Mouse (Mus musculus) embryonic facial prominence, embryonic 15.5 days (tissue): ENCODE data around the gene Zfp36l1. TPM values are rescaled to one million over a fixed set of nuclear protein-coding genes. Genes with fewer than 3 reads are reported as not detected.
A peak's percentile ranks its signal among the peaks of the same experiment; 100 is the strongest.

Experiments used
- ATAC-seq: fragments of 200-750 bp; cut with Nextera tagmentation; 2 replicates; pipeline ENCODE4 v1.8.0; 2017; ENCODE audit warnings: low read depth, moderate TSS enrichment; ENCODE audit not compliant: insufficient number of reproducible peaks, low FRiP score, low TSS enrichment
- H3K27ac ChIP-seq: fragments of 300-500 bp; sonication (generic); replicated peaks from 2 replicates; pipeline ENCODE4 v1.5.1; 2015; ENCODE audit warnings: mild to moderate bottlenecking, inconsistent platforms
- H3K27me3 ChIP-seq: fragments of 300-500 bp; sonication (generic); 2 replicates; pipeline ENCODE4 v1.6.1; 2015; ENCODE audit warnings: inconsistent platforms
- H3K36me3 ChIP-seq: fragments of 300-500 bp; sonication (generic); 2 replicates; pipeline ENCODE4 v1.6.1; 2015; ENCODE audit warnings: mild to moderate bottlenecking, inconsistent platforms
- H3K4me1 ChIP-seq: fragments of 300-500 bp; sonication (generic); 2 replicates; pipeline ENCODE4 v1.6.1; 2015; ENCODE audit warnings: inconsistent platforms
- H3K4me2 ChIP-seq: fragments of 300-500 bp; sonication (generic); replicated peaks from 2 replicates; pipeline ENCODE4 v1.6.1; 2015; ENCODE audit warnings: mild to moderate bottlenecking, inconsistent platforms
- H3K4me3 ChIP-seq: fragments of 300-500 bp; sonication (generic); replicated peaks from 2 replicates; pipeline ENCODE4 v1.5.1; 2015; ENCODE audit warnings: mild to moderate bottlenecking, inconsistent platforms
- H3K9ac ChIP-seq: fragments of 300-500 bp; sonication (generic); 2 replicates; pipeline ENCODE4 v1.6.1; 2015; ENCODE audit warnings: inconsistent platforms
- H3K9me3 ChIP-seq: fragments of 300-500 bp; sonication (generic); replicated peaks from 2 replicates; pipeline ENCODE4 v1.6.1; 2016; ENCODE audit warnings: inconsistent platforms
- WGBS: fragments of 180-500 bp; shearing (Covaris S2); methylation state at CpG from one replicate; pipeline ENCODE4 v1.1.7; 2015; 5-methylcytosine and 5-hydroxymethylcytosine counted together
- polyA plus RNA-seq: library from polyadenylated mRNA; unstranded; fragments of >200 nt; fragmentation: Nextera tagmentation; extraction: Ambion mirVana; gene quantifications from 2 replicates; pipeline ENCODE4 v1.2.1, GENCODE M21; 2015

The Zfp36l1 gene
- polyA plus RNA-seq, 1 experiment from 2014 or later = 178 TPM

DNA sequence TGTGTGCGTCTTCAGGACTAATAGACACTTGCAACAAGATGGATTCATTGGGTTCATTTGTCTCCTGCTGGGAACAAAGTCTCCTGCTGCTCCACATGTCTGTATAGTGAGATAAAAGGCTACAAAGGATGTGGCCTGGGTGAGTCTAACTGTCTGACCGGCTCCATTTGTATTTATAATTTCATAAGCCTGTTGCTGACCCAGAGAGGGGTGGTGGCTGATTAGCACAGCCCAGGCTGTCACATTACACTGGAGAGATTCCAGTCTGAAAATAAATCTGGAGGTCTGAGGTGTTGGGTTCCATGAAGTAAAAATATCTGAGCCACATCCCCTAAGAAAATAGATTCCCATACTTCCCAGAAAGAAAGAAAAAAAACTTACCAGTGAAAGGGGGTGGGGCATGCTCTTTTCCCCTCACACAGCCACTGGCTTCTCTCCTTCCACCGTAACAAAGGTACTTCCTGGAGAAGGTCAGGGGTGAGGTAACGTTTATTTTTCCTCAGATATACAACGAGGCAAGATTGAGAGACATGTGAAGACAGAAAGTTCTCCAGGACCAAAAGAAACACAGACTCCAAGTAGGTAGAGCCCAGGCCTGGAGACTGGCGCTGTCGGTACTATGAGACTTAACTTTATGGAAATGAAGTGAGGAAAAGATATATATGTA, 28.2 kb downstream of the Zfp36l1 start:
- Histone ChIP-seq H3K9ac (no peak overlapping the region), H3K4me1 (peaks cover 22% of the 10 kb centered on the region), H3K27ac (peak overlapping the region; percentile 44), H3K4me2 (no peak overlapping the region), H3K9me3 (no peaks in the 10 kb centered on the region), H3K36me3 (no peaks in the 10 kb centered on the region), H3K4me3 (no peak overlapping the region), H3K27me3 (no peaks in the 10 kb centered on the region)
- WGBS = 46% methylated on average over 7 of the region's 7 CpGs
- ATAC-seq = no peak; the same call in 1 of the 2 replicates

DNA sequence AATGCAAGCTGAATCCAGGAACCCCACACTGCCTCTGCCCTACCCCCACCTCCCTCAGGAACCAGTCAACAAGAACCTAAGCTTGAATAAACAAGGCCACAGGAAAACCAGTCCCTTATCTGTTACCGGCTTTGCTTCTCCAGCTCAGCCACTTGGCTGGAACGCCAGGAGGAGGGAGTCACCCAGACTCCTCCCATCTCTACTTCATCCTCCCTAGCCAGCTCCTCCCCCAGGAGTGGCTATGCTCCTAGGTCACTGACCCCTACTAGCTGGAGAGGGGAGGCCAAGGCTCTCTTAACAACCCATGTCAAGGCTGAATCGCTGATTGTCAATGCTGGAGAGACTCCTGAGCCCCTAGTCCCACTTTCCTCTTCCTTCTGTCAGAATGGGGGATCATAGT, 28.9 kb downstream of the Zfp36l1 start:
- WGBS = 16% methylated on average over 3 of the region's 3 CpGs
- Histone ChIP-seq H3K4me2 (no peak overlapping the region), H3K9me3 (no peaks in the 10 kb centered on the region), H3K9ac (no peak overlapping the region), H3K27ac (peak overlapping the region; percentile 58), H3K36me3 (no peaks in the 10 kb centered on the region), H3K4me1 (peaks cover 22% of the 10 kb centered on the region), H3K27me3 (no peaks in the 10 kb centered on the region), H3K4me3 (no peak overlapping the region)
- ATAC-seq = peak; percentile 48; the same call in 1 of the 2 replicates

DNA sequence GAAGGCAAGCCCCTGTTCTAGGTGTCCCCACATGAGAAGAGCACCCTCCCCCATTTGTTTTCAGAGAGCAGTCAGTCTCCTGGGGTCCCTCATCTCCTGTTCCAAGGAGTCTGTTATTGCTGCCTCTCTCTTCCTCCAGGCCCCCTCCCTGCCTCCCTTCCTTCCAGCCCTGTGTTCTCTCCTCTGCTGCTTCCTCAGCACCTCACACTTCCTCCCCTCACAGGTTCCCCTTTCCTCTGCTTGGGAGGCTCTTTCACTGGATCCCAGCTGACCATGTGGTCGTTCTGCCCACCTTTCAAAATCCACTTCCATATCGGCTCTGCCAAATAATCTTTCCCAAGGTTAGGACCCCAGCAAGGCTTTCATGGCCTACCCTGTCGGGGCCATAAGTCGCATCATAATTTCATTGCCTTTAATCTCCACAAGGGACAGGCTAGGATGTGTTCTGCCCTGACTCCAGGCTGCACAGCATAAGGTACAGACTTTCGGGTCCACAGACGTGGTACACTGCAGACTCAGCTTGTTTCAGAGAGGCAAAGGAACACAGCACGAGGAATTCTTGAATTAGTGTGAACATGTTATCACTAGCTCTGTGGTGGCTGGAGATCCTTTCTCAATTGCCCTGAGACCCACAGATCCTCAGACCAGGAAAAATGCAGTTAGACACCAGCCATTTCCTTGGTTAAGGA, 29.5 kb downstream of the Zfp36l1 start:
- no peak overlapping the region for H3K4me2 ChIP-seq
- no peaks in the 10 kb centered on the region for H3K27me3 ChIP-seq
- H3K4me3 ChIP-seq = no peak overlapping the region
- H3K9ac ChIP-seq = no peak overlapping the region
- H3K4me1 ChIP-seq = peaks cover 22% of the 10 kb centered on the region
- peak overlapping the region; percentile 58; the same call in 1 of the 2 replicates for H3K27ac ChIP-seq
- 58% methylated on average over 7 of the region's 7 CpGs for WGBS
- ATAC-seq = no peak; the same call in 1 of the 2 replicates
- H3K36me3 ChIP-seq = no peaks in the 10 kb centered on the region
- no peaks in the 10 kb centered on the region for H3K9me3 ChIP-seq

DNA sequence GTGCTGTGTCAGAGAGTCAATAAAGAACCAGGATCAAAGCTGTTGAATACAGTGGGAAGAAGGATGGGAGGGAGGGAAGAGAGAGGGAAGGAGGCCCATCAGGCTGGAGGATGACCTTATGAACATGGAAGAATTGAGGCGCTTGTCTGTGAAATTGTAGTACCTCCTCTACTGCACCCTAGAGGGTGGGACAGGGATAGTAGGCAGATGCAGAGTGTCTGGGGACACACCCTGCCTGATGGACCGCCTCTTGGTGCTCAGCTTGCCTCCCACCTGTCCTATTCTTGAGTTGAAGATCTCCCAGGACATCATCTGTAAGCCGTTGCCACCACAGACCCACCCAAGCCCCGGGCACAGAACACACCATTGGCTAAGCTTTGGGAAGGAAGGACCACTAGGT, 30.1 kb downstream of the Zfp36l1 start:
- Histone ChIP-seq H3K4me1 (peaks cover 22% of the 10 kb centered on the region), H3K9me3 (no peaks in the 10 kb centered on the region), H3K9ac (no peak overlapping the region), H3K4me2 (no peak overlapping the region), H3K4me3 (no peak overlapping the region), H3K27me3 (no peaks in the 10 kb centered on the region), H3K27ac (0 out of 2 replicates have a peak overlapping the region, but pooled peaks have one; percentile 58), H3K36me3 (no peaks in the 10 kb centered on the region)
- no peak for ATAC-seq
- 85% methylated on average over 4 of the region's 4 CpGs for WGBS

DNA sequence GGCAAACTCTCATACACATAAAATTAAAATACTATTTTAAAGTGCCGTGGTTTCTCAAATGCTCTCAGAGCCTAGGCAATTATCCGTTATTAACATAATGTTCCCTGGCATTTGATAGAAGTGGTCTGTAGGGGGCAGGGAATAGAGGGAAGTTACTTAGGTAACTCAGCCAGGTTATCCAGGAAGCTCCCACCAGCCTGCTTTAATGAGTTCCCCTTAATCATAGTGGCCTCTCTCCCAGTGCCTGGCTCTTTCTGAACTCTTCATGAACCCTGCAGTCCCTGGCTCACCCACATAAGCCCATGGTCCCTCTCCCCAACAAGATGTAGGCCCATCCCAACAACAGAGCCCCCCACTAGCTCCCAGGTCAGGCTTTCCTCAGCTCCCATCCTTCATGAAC, 31.4 kb downstream of the Zfp36l1 start:
- Histone ChIP-seq H3K9me3 (no peaks in the 10 kb centered on the region), H3K4me3 (no peak overlapping the region), H3K36me3 (no peaks in the 10 kb centered on the region), H3K4me1 (peaks cover 22% of the 10 kb centered on the region), H3K9ac (no peak overlapping the region), H3K27ac (no peak overlapping the region), H3K4me2 (no peak overlapping the region), H3K27me3 (no peaks in the 10 kb centered on the region)
- ATAC-seq = no peak
- WGBS = 54% methylated on average over 2 of the region's 2 CpGs

DNA sequence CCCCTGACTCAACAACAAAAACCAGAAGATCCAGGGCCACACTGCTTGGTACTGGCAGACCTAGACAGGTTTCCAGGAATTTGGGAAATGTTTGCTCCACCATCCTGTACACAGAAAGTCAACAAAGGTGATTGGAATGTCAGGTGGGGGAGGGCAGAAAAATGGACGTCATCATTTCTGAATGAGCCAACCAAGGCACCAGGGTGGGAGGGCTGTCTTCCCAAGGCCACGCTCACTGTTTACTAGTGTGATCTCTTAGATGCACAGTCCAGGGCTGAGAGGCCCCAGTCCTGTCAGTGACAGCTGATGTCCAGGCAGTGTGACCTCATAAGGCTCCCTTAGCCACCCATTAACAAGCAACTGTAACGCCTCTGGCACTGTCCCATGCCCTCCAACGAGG, 32.9 kb downstream of the Zfp36l1 start:
- Histone ChIP-seq H3K4me3 (no peak overlapping the region), H3K27ac (no peak overlapping the region), H3K4me2 (no peak overlapping the region), H3K4me1 (peaks cover 22% of the 10 kb centered on the region), H3K9me3 (no peaks in the 10 kb centered on the region), H3K36me3 (no peaks in the 10 kb centered on the region), H3K9ac (no peak overlapping the region), H3K27me3 (no peaks in the 10 kb centered on the region)
- WGBS = 74% methylated on average over 4 of the region's 4 CpGs
- no peak for ATAC-seq

DNA sequence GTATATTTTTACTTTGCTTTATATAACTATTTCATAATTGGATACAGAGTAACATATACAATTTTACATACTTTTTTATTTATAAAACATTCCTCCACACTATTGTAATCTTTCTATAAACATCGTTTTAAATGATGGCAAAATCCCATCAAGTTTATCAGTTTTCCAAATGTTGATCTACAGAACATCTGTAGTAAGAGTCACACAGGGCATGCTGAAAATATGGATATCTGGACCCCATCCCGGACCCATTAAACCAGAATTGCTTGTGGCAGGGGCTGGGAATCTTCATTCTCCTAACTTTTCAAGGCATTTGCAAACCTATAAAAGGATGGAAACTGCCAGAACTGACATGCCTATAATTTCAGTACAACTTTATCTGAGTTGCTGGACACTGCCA, 38.5 kb downstream of the Zfp36l1 start:
- H3K27me3 ChIP-seq = no peaks in the 10 kb centered on the region
- H3K9ac ChIP-seq = no peak overlapping the region
- no peaks in the 10 kb centered on the region for H3K9me3 ChIP-seq
- no peaks in the 10 kb centered on the region for H3K36me3 ChIP-seq
- no peak overlapping the region for H3K4me2 ChIP-seq
- H3K4me1 ChIP-seq = 0 out of 2 replicates have a peak, but pooled peaks cover 3% of the 10 kb centered on the region
- WGBS = 42% methylated on average over 2 of the region's 2 CpGs
- H3K4me3 ChIP-seq = no peak overlapping the region
- H3K27ac ChIP-seq = no peak overlapping the region
- ATAC-seq = no peak

DNA sequence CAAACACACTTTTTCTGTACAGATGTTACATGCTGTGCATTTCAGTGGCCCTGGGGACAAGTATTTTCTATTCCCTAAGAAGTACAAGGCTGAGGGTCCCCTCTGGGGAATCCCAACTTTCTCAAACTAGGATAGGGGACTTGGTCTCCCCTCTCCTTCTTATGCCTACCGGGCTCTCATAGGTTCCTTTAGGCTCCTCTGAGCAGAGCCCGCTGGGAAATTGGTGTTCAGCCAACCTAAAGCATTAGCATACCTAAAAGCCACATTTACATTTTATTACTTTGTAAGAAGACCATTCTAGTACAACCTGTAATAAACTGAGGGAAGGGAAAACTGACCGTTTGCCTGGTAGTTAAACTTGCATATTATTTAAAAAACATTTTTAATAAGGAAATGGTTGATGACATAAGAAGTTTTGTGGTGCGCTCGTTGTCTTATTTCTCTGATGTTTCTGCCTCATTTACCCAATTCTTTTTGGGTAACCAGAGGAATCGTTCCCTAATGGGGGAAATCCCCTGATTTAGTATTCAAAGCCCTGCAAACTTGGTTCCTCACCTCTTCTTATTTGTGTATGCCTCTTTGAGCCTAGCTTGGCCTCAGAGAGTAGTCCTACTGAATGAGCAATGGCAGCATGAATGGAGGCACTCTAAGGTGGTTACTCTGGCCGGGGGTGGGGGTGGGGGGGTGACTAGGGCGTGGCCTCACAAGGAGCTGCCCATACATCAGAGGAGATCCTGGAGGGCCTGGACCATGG, 42.1 kb downstream of the Zfp36l1 start:
- no peak for ATAC-seq
- no peak overlapping the region for H3K9ac ChIP-seq
- H3K27me3 ChIP-seq = no peaks in the 10 kb centered on the region
- H3K27ac ChIP-seq = no peak overlapping the region
- H3K9me3 ChIP-seq = no peaks in the 10 kb centered on the region
- H3K4me2 ChIP-seq = no peak overlapping the region
- 65% methylated on average over 8 of the region's 8 CpGs for WGBS
- no peaks in the 10 kb centered on the region for H3K36me3 ChIP-seq
- 0 out of 2 replicates have a peak, but pooled peaks cover 3% of the 10 kb centered on the region for H3K4me1 ChIP-seq
- no peak overlapping the region for H3K4me3 ChIP-seq

DNA sequence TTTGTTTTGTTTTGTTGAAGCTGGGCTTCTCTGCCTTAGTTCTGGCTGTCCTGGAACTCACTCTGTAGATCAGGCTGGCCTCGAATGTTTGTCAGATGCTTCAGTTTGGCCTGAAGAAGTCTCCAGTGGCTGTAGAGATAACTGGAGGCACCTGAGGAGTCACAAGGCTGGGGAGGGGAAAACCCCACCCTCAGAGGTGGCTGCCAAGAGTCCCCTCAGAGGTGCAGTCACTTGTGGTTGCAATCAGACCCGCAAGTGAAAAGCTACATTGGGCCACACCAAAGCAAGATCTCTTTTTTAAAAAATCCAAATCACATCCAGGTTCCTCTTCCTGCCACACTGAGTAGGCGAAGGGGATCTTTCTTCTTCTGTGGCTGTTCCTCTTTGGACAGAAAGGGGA, 43.8 kb downstream of the Zfp36l1 start:
- Histone ChIP-seq H3K4me1 (peaks cover 9% of the 10 kb centered on the region), H3K4me2 (no peak overlapping the region), H3K27me3 (no peaks in the 10 kb centered on the region), H3K27ac (no peak overlapping the region), H3K36me3 (no peaks in the 10 kb centered on the region), H3K9me3 (no peaks in the 10 kb centered on the region), H3K4me3 (no peak overlapping the region), H3K9ac (no peak overlapping the region)
- WGBS = 61% methylated on average over 3 of the region's 3 CpGs
- no peak for ATAC-seq

DNA sequence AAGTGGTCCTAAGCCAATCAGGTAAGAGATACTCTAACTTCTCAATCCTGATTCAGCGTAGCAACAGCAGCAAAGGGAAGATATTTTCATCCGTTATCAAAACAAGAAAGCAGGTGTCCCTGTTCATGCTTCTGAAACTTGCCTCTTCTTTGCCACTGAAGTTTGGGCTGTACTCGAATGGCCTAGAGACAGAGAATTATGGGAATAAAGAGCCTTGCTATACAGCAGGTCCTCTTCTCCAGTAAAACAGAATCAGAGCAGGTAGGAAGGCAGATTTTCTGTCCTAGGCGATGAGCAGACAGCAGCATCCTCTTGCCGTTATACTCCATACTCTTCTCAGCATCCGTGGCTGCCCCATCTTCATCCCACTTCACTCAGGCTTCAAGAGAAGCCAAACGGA, 44.8 kb downstream of the Zfp36l1 start:
- no peak for ATAC-seq
- no peaks in the 10 kb centered on the region for H3K9me3 ChIP-seq
- H3K27me3 ChIP-seq = no peaks in the 10 kb centered on the region
- H3K27ac ChIP-seq = no peak overlapping the region
- 78% methylated on average over 7 of the region's 7 CpGs for WGBS
- H3K9ac ChIP-seq = no peak overlapping the region
- peaks cover 18% of the 10 kb centered on the region for H3K4me1 ChIP-seq
- no peak overlapping the region for H3K4me2 ChIP-seq
- H3K4me3 ChIP-seq = no peak overlapping the region
- no peaks in the 10 kb centered on the region for H3K36me3 ChIP-seq

DNA sequence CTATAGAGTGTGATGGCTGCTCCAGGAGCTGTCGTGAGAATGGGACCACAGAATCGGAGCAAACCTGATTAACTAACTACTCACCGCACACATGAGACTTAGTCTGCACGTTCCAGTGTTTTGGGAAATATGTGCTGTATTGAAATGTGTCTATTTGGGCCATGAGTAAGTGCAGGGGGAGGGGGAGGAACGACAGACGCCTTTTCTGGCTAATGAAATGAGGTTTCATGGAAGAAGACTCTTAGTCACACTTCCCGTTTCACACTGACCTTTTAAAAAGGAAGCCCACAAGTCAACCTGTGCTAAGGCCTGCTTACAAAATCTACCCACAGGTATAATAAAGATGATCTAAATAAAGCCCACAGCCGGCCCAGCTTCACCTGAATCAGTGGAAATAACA, 47.8 kb downstream of the Zfp36l1 start:
- Histone ChIP-seq H3K9me3 (no peaks in the 10 kb centered on the region), H3K4me3 (no peak overlapping the region), H3K36me3 (no peaks in the 10 kb centered on the region), H3K9ac (no peak overlapping the region), H3K27me3 (no peaks in the 10 kb centered on the region), H3K4me2 (no peak overlapping the region), H3K27ac (no peak overlapping the region), H3K4me1 (peaks cover 38% of the 10 kb centered on the region)
- ATAC-seq = no peak
- WGBS = 82% methylated on average over 8 of the region's 8 CpGs
